26 mouse cellular contexts compared by ENCODE assay signal in the genomic region with DNA sequence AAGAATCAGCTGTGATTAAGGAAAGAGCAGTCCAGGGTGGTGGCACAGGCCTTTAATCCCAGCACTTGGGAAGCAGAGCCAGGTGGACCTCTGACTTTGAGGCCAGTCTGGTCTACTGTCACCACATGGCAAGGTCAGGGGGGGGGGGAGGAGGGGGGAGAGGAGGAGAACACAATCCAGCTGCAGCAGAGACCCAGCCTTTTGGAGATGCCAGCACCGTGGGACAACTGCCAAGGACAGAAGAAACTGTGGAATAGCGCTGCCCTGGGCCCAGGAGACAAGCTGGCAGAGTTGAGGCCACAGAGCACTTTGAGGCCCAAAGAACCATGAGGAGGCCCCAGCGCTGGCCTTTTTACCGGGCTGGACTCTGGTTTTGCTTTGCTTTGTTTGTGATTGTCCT. TPM values are rescaled to one million over a fixed set of nuclear protein-coding genes. Genes with fewer than 3 reads are reported as not detected.
"Had no signal": no experiment of that assay in that cellular context is flagged by ENCODE, and none has a peak within 500 bp of the region (broad histone marks: within the 10 kb centered on the region; RNA-seq: fewer than 3 reads in every experiment).

No protein-coding gene starts in this region.

- H3K36me3 ChIP-seq: midbrain, embryonic 12.5 days; midbrain, embryonic 15.5 days; neural tube, embryonic 15.5 days had no signal

- ATAC-seq: liver, postnatal 0 days; lung, postnatal 0 days; midbrain, embryonic 15.5 days had no signal

- H3K4me2 ChIP-seq: limb, embryonic 15.5 days; liver, embryonic 11.5 days; lung, embryonic 14.5 days; midbrain, embryonic 12.5 days; midbrain, embryonic 15.5 days; neural tube, embryonic 12.5 days; neural tube, embryonic 15.5 days had no signal

- H3K4me3 ChIP-seq: layer of hippocampus, adult 2 months; limb, embryonic 15.5 days; midbrain, embryonic 12.5 days; midbrain, embryonic 15.5 days; neural tube, embryonic 12.5 days; neural tube, embryonic 15.5 days had no signal

- H3K9me3 ChIP-seq: limb, embryonic 15.5 days; midbrain, embryonic 12.5 days; midbrain, embryonic 15.5 days; neural tube, embryonic 12.5 days; neural tube, embryonic 15.5 days had no signal

- H3K27ac ChIP-seq: kidney, postnatal 0 days; layer of hippocampus, adult 2 months; limb, embryonic 15.5 days; liver, embryonic 14.5 days; macrophage; midbrain, embryonic 12.5 days; midbrain, embryonic 15.5 days; neural tube, embryonic 12.5 days; neural tube, embryonic 15.5 days had no signal

- H3K9ac ChIP-seq: limb, embryonic 15.5 days; liver, embryonic 14.5 days; liver, postnatal 0 days; lung, embryonic 14.5 days; midbrain, embryonic 12.5 days; midbrain, embryonic 15.5 days; neural tube, embryonic 12.5 days; neural tube, embryonic 15.5 days had no signal

- DNase-seq: kidney, postnatal 25 days; layer of hippocampus, adult 9-11 months; liver, postnatal 0 days; lung, embryonic 14.5 days; thymus, adult 18-20 months; thymus, postnatal 36 days had no signal

RNA-seq across cellular contexts. Expression of a gene that starts 12.0 kb away (rescaled TPM):
- polyA plus RNA-seq: kidney, postnatal 0 days; liver, embryonic 11.5 days; lung, embryonic 14.5 days; macrophage; midbrain, embryonic 15.5 days had no signal

RNA-seq across cellular contexts. Expression of a gene that starts 23.7 kb away (rescaled TPM):
- total RNA-seq: layer of hippocampus, adult 2 months; layer of hippocampus, postnatal 25 days; left cerebral cortex, adult 18-20 months; left cerebral cortex, postnatal 25 days; megakaryocyte, adult 5-6 weeks had no signal
- polyA plus RNA-seq: kidney, postnatal 0 days; large intestine, adult 2 months; limb, embryonic 11.5 days; liver, embryonic 11.5 days; liver, embryonic 14.5 days; liver, postnatal 0 days; lung, embryonic 14.5 days; lung, postnatal 0 days; macrophage; small intestine, adult 2 months; spleen, adult 2 months; stomach, embryonic 16.5 days had no signal

RNA-seq across cellular contexts. Expression of a gene that starts 43.4 kb away (rescaled TPM):
- polyA plus RNA-seq: limb, embryonic 11.5 days; liver, postnatal 0 days; macrophage; small intestine, adult 2 months; stomach, embryonic 16.5 days had no signal
